Mouse (Mus musculus) CH12.LX (cell line): Measurements from ENCODE around the gene Cldnd2.

Source experiments
- CHD2 ChIP-seq: IDR thresholded peaks from 2 replicates; pipeline ENCODE4 v1.6.1; 2011; ENCODE audit warnings: low read length, improper control_type of control experiment
- CTCF ChIP-seq, 2 experiments: IDR thresholded peaks in 1 of 2; conservative IDR thresholded peaks in 1 of 2; 2 replicates each; pipeline ENCODE4 v1.5.1; 2011 to 2012; ENCODE audit warnings: low read depth in 2 of 2, low read length in 2 of 2, improper control_type of control experiment in 1 of 2, inconsistent platforms in 1 of 2, mild to moderate bottlenecking in 1 of 2, moderate library complexity in 1 of 2
- MAX ChIP-seq: IDR thresholded peaks from 2 replicates; pipeline ENCODE4 v1.6.1; 2011; ENCODE audit warnings: low read length, improper control_type of control experiment
- MYC ChIP-seq: IDR thresholded peaks from 2 replicates; pipeline ENCODE4 v1.6.1; 2011; ENCODE audit warnings: low read depth, mild to moderate bottlenecking, improper control_type of control experiment, low read length
- NRF1 ChIP-seq: IDR thresholded peaks from 2 replicates; pipeline ENCODE4 v1.6.1; 2014; ENCODE audit warnings: low read depth, mild to moderate bottlenecking, inconsistent platforms, low read length, improper control_type of control experiment, moderate library complexity
- POLR2A ChIP-seq: IDR thresholded peaks from 2 replicates; pipeline ENCODE4 v1.6.1; 2011; ENCODE audit warnings: low read depth, mild to moderate bottlenecking, improper control_type of control experiment, low read length
- SMC3 ChIP-seq: IDR thresholded peaks from 2 replicates; pipeline ENCODE4 v1.6.1; 2011; ENCODE audit warnings: low read depth, low read length, improper control_type of control experiment
- USF2 ChIP-seq: conservative IDR thresholded peaks from 2 replicates; pipeline ENCODE4 v1.6.1; 2011; ENCODE audit warnings: low read depth, low read length, improper control_type of control experiment
- ZKSCAN1 ChIP-seq: IDR thresholded peaks from 2 replicates; pipeline ENCODE4 v1.6.1; 2012; ENCODE audit warnings: low read depth, inconsistent platforms, low read length, improper control_type of control experiment, borderline replicate concordance
- ZMIZ1 ChIP-seq: IDR thresholded peaks from 2 replicates; pipeline ENCODE4 v1.6.1; 2012; ENCODE audit warnings: low read depth, mild to moderate bottlenecking, inconsistent platforms, low read length, improper control_type of control experiment

DNA sequence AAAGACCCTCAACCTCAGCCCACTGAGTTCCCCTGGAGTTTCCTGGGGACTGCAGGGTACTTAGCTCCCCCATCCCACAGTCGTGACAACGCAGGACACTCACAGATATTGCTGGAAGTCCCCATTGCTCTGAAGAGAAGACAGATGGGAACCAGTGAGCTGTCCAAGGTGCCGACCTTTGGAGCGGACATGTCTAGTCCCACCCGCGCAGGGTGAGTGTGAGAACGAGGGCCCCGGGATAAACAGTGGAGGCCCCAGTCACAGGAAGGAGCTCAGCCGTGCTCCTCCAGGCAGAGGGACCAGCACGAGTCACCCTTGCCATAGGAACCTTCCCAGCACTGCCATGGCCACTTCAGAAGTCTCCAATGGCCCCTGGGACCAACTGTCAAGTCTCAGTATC lies 42.7 kb downstream of the Cldnd2 start:
- no peak for TF ChIP-seq NRF1
- TF ChIP-seq CHD2 = no peak
- TF ChIP-seq CTCF (conservative IDR thresholded peaks at IDR 0.05 in 1 of 2, IDR thresholded peaks at IDR 0.05 in 1 of 2; ENCODE audit: low read depth in 2 of 2, low read length in 2 of 2) = no peak
- no peak for TF ChIP-seq POLR2A
- TF ChIP-seq MYC = no peak
- no peak for TF ChIP-seq MAX
- no peak for TF ChIP-seq USF2
- no peak for TF ChIP-seq SMC3
- no peak for TF ChIP-seq ZMIZ1
- TF ChIP-seq ZKSCAN1 = no peak
